Mouse (Mus musculus): ENCODE results near the gene Rasa3. TPM values are rescaled to one million over a fixed set of nuclear protein-coding genes. Genes with fewer than 3 reads are reported as not detected.

Gene Rasa3
- 77.3 and 100 TPM in 2 replicates for polyA plus RNA-seq (2012; ENCODE audit: low replicate concordance)

DNA sequence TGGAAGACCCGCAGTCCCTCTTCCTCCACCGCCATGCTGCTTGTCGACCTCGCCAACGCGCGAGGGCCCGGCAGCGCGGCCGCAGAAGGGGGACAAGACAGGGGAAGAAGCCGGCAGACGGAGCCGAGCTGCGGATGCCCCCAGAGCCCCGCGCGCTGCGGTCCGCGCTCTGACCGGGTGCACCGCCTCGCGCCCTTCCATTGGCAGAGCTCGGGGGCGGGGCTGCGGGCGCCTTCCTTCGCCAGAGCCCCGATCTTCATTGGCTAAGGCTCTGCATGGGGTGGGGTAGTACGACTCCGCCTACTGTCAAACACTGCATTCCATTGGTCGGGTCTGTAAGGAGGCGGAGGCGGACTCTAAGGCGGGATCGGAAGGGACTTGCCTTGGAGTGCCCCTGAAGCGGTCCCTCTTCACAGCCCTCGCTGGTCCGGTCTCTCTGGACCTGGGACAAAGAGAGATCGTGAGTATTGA is at the start of gene Rasa3:
Gene Rasa3 (minus strand): TSS at position 191 of the 471 bp plus-strand sequence.

GRCm38 (mm10) chr8:13705668-13706067 is 28.3 kb upstream of the Rasa3 start, which contains the start of gene Cfap97d2:
Gene Cfap97d2, plus strand, starts transcription at chr8:13705889.

DNA sequence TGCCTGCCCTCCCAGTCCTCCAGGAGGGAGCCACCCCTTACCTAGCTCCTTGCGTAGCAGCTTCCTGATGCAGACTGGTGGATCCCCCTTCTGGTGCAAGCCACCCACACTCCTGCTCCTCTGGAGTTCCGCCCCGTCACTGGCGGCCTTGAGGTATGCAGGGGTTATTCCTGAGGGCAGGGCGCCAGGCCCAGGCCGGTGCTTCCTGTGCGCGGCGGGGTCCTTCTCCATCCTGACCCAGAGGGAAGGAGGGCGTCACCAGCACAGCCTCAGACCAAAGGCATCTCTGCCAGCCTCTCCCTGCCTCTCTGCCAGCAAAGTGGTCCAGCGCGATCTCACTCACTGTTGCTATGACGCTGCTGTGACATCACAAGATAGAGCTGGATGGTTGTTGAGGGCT is 115.3 kb downstream of the Rasa3 start, which contains the start of gene 1700029H14Rik:
Gene 1700029H14Rik (minus strand): TSS at position 344 of the 400 bp plus-strand sequence.

Other genes with a start within 250 kb of the Rasa3 start
- not detected in 2 replicates for gene Tmem255b, start 242.4 kb downstream of the Rasa3 start, polyA plus RNA-seq (2012; ENCODE audit: low replicate concordance)
- 3.1 and 4.4 TPM in 2 replicates for gene Gas6, start 183.1 kb downstream of the Rasa3 start, polyA plus RNA-seq (2012; ENCODE audit: low replicate concordance)
- gene 1700029H14Rik, start 115.1 kb downstream of the Rasa3 start, polyA plus RNA-seq (2012; ENCODE audit: low replicate concordance), result 0.29 and 2.0 TPM in 2 replicates
- gene Cfap97d2, start 28.3 kb upstream of the Rasa3 start, polyA plus RNA-seq (2012; ENCODE audit: low replicate concordance), result 0.15 and 0.17 TPM in 2 replicates
- 9.5 and 16.1 TPM in 2 replicates for gene Cdc16, start 80.1 kb upstream of the Rasa3 start, polyA plus RNA-seq (2012; ENCODE audit: low replicate concordance)
- 29.4 and 30.8 TPM in 2 replicates for gene Upf3a, start 108.0 kb upstream of the Rasa3 start, polyA plus RNA-seq (2012; ENCODE audit: low replicate concordance)
- gene AF366264, start 160.8 kb upstream of the Rasa3 start, polyA plus RNA-seq (2012; ENCODE audit: low replicate concordance), result not detected in 2 replicates
- gene Champ1, start 192.0 kb upstream of the Rasa3 start, polyA plus RNA-seq (2012; ENCODE audit: low replicate concordance), result 6.7 and 8.9 TPM in 2 replicates
- gene Coprs, start 212.7 kb upstream of the Rasa3 start, polyA plus RNA-seq (2012; ENCODE audit: low replicate concordance), result 2.5 and 2.8 TPM in 2 replicates